Mouse (Mus musculus): ENCODE measurements around the gene Rfx8. TPM values are rescaled to one million over a fixed set of nuclear protein-coding genes. Genes with fewer than 3 reads are reported as not detected.

Gene Rfx8
- polyA plus RNA-seq, 1 experiment from 2014 or later: 0.20 TPM

DNA sequence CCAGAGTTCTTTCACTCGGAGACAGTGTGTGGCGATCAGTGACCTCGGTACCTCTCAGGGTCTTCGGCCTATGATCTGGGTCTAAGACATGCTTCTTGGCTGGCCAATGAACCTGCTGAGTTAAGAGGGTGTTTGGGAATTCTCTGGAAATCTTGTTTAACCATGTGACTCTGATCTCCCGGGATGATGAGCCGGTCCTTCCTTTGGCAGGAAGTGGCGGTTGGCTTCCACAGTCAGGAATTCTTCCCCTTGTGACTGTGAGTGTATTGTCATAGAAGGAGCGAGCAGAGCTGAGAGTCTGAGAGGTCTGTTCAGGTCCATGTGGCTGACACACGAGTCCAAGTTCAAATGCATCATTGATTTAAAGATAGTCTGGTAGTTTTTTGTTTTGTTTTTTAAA, 37.4 kb upstream of the Rfx8 start:
- WGBS: 79% methylated on average over 9 of the region's 9 CpGs
- no peak for ATAC-seq
- Histone ChIP-seq H3K27me3 (replicated peaks; ENCODE audit: control insufficient read depth, insufficient read depth, low read length) (no peaks in the 10 kb centered on the region), H3K27ac (ENCODE audit: low read length) (no peak overlapping the region), H3K9ac (replicated peaks; ENCODE audit: low read depth, low read length) (no peak overlapping the region), H3K36me3 (ENCODE audit: control insufficient read depth, insufficient read depth) (no peaks in the 10 kb centered on the region), H3K4me3 (replicated peaks; ENCODE audit: low read length) (no peak overlapping the region), H3K9me3 (ENCODE audit: control insufficient read depth, low read length) (no peaks in the 10 kb centered on the region), H3K4me1 (replicated peaks; ENCODE audit: control insufficient read depth, insufficient read depth, low read length) (peaks cover 14% of the 10 kb centered on the region), H3K4me2 (ENCODE audit: low read length) (no peak overlapping the region)

DNA sequence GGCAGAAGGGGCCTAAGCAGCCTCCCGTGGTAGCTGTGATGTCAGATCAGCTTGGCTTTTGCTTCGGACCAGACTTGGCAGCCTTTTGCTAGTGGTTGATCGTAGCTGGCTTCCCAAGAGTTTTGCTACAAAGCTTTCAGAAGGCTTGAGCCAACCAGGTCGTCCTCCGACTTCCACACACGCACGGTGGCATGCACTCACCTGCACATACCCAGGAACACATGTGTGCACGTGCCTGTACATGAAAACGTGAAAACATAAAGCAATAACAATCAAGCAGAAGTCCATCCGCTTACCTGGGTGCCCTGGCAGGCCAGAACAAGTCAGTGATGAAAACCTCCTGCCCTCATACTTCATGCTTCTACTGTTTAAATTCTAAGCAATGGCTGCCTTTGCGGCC, 36.2 kb upstream of the Rfx8 start:
- Histone ChIP-seq H3K4me1 (replicated peaks; ENCODE audit: control insufficient read depth, insufficient read depth, low read length) (peaks cover 9% of the 10 kb centered on the region), H3K4me3 (replicated peaks; ENCODE audit: low read length) (no peak overlapping the region), H3K9me3 (ENCODE audit: control insufficient read depth, low read length) (no peaks in the 10 kb centered on the region), H3K4me2 (ENCODE audit: low read length) (no peak overlapping the region), H3K36me3 (ENCODE audit: control insufficient read depth, insufficient read depth) (no peaks in the 10 kb centered on the region), H3K9ac (replicated peaks; ENCODE audit: low read depth, low read length) (no peak overlapping the region), H3K27ac (ENCODE audit: low read length) (no peak overlapping the region), H3K27me3 (replicated peaks; ENCODE audit: control insufficient read depth, insufficient read depth, low read length) (no peaks in the 10 kb centered on the region)
- ATAC-seq: no peak
- 81% methylated on average over 11 of the region's 11 CpGs for WGBS

DNA sequence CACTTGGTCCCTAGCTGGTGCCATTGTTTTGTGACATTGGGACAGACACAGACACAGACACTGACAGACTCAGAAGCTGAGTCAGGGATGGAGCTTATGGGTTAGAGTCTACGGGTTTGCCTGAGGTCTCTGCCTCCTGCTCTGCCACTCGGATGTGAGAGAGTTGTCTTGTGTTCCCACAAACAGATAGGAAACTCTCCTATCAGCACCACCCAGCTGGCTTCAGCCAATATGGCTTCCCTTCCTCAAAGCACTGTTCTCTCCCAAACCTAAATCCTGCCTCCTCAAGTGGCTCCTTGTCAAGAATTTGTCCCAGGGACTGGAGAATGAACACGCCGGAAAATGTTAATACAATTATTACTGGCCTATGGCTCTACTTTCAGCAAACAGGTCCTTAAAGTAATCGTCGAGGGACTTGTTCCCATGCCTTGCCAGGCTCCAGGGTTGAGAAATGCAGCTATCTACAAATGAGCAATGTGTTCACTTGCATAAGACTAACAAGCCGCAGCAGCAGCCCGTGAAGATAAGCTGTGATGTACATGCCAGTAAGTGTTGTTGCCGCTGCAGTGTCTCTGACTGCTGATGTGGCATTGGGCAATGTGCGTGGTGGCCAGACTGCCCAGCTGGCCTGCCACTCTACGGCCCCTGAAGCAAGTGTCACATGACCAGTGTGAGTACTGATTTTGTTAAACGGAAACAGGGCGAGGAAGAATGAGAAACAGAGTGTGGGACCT, 33.6 kb upstream of the Rfx8 start:
- Histone ChIP-seq H3K4me2 (ENCODE audit: low read length) (no peak overlapping the region), H3K4me3 (replicated peaks; ENCODE audit: low read length) (no peak overlapping the region), H3K27me3 (replicated peaks; ENCODE audit: control insufficient read depth, insufficient read depth, low read length) (no peaks in the 10 kb centered on the region), H3K9me3 (ENCODE audit: control insufficient read depth, low read length) (no peaks in the 10 kb centered on the region), H3K9ac (replicated peaks; ENCODE audit: low read depth, low read length) (no peak overlapping the region), H3K36me3 (ENCODE audit: control insufficient read depth, insufficient read depth) (no peaks in the 10 kb centered on the region), H3K27ac (ENCODE audit: low read length) (no peak overlapping the region), H3K4me1 (replicated peaks; ENCODE audit: control insufficient read depth, insufficient read depth, low read length) (peaks cover 4% of the 10 kb centered on the region; the same call in 1 of the 2 replicates)
- 83% methylated on average over 13 of the region's 13 CpGs for WGBS
- no peak for ATAC-seq

DNA sequence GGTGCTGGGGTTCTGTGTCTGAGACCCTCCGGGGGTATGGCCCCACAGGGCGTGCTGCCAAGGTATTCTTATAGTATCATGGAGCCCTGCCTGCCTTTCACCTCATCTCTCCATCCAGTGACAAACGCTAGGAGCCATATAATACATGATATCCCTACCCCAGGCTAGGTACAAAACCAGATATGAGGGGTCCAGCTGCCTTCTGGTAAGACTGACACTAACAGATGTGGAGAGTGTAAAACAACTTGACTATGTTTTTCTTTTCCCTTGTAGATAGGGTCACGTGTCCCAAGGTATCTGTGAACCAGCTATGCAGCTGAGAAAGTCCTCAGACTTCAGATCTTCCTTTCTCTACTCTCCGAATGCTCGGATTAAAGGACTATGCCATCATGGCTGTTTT, 30.7 kb upstream of the Rfx8 start:
- whole genome bisulfite sequencing: 76% methylated on average over 6 of the region's 6 CpGs
- no peak overlapping the region for H3K9ac ChIP-seq (replicated peaks; ENCODE audit: low read depth, low read length)

DNA sequence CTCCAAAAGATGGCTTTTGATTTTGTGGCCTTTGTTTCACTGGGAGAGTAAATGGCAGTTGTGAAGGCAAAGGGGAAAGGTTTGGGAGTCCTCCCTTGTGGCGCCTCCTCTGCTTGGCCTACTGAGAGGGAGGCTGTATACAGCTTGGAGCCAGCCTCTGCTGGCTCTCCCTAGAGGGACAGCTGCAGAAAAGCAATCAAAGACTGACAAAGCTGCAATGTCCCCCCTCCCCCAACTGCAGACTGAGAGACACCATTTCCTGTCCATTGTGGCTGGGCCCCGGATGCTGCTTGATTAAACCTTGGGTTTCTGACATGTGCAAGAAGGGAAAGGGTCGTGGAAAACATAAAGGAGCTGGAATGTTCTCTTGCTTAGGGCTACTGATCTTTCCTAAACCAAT, 28.9 kb upstream of the Rfx8 start:
- H3K27me3 ChIP-seq (replicated peaks; ENCODE audit: control insufficient read depth, insufficient read depth, low read length): no peaks in the 10 kb centered on the region
- H3K4me2 ChIP-seq (ENCODE audit: low read length): no peak overlapping the region
- H3K9me3 ChIP-seq (ENCODE audit: control insufficient read depth, low read length): no peaks in the 10 kb centered on the region
- ATAC-seq: peak; percentile 69; the same call in 1 of the 2 replicates
- H3K27ac ChIP-seq (ENCODE audit: low read length): no peak overlapping the region
- 25% methylated on average over 3 of the region's 3 CpGs for WGBS
- no peak overlapping the region for H3K9ac ChIP-seq (replicated peaks; ENCODE audit: low read depth, low read length)
- H3K36me3 ChIP-seq (ENCODE audit: control insufficient read depth, insufficient read depth): no peaks in the 10 kb centered on the region
- H3K4me3 ChIP-seq (replicated peaks; ENCODE audit: low read length): no peak overlapping the region
- H3K4me1 ChIP-seq (replicated peaks; ENCODE audit: control insufficient read depth, insufficient read depth, low read length): peaks cover 11% of the 10 kb centered on the region

More for the DNA sequence above, 30.7 kb upstream of the Rfx8 start:
- Histone ChIP-seq H3K4me1 (replicated peaks; ENCODE audit: control insufficient read depth, insufficient read depth, low read length) (peaks cover 8% of the 10 kb centered on the region), H3K27ac (ENCODE audit: low read length) (no peak overlapping the region), H3K36me3 (ENCODE audit: control insufficient read depth, insufficient read depth) (no peaks in the 10 kb centered on the region), H3K9me3 (ENCODE audit: control insufficient read depth, low read length) (no peaks in the 10 kb centered on the region), H3K4me3 (replicated peaks; ENCODE audit: low read length) (no peak overlapping the region), H3K27me3 (replicated peaks; ENCODE audit: control insufficient read depth, insufficient read depth, low read length) (no peaks in the 10 kb centered on the region), H3K4me2 (ENCODE audit: low read length) (no peak overlapping the region)
- ATAC-seq: no peak

DNA sequence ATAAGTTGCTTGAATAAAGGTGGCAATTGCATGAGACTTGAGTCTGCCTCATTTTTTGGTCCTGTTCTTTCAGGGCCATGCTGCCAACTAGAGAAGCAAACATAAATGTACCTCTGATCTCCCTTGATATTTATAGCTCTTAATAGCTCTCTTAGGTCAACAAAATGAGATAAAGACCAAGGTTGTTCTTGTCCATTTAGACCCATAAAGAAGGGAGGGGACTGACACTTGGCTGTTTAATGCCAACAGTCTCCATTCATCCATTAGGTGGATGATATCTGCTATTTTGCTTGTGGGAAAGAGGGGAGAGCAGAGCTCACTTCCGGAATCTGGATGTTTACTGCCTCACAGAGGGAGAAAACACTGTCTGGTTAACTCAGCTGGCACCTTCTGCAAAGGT, 28.4 kb upstream of the Rfx8 start:
- Histone ChIP-seq H3K4me3 (replicated peaks; ENCODE audit: low read length) (no peak overlapping the region), H3K27ac (ENCODE audit: low read length) (no peak overlapping the region), H3K36me3 (ENCODE audit: control insufficient read depth, insufficient read depth) (no peaks in the 10 kb centered on the region), H3K27me3 (replicated peaks; ENCODE audit: control insufficient read depth, insufficient read depth, low read length) (no peaks in the 10 kb centered on the region), H3K9ac (replicated peaks; ENCODE audit: low read depth, low read length) (no peak overlapping the region), H3K4me1 (replicated peaks; ENCODE audit: control insufficient read depth, insufficient read depth, low read length) (peaks cover 11% of the 10 kb centered on the region), H3K4me2 (ENCODE audit: low read length) (no peak overlapping the region), H3K9me3 (ENCODE audit: control insufficient read depth, low read length) (no peaks in the 10 kb centered on the region)
- 71% methylated on average over 1 of the region's 1 CpGs for WGBS
- ATAC-seq: no peak

DNA sequence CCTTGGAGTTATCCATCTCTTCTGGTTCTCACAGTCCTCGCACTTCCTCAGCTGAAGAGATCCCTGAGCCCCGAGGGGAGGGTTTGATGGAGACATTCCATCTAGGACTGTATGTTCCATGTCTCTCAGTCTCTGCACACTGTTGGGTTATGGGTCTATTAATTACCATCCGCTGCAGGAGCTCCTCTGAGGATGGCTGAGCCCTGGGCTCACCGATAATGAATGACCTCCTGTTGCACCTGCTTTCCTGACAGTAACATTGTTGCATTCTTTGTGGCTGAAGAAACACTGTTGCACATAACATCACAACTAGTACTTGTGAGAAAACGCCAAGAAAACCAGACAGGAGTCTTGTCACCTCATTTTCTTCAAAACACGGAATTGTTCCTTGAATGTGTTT, 27.9 kb upstream of the Rfx8 start:
- 84% methylated on average over 6 of the region's 6 CpGs for WGBS
- H3K27me3 ChIP-seq (replicated peaks; ENCODE audit: control insufficient read depth, insufficient read depth, low read length): no peaks in the 10 kb centered on the region
- H3K9me3 ChIP-seq (ENCODE audit: control insufficient read depth, low read length): no peaks in the 10 kb centered on the region
- H3K27ac ChIP-seq (ENCODE audit: low read length): no peak overlapping the region
- no peaks in the 10 kb centered on the region for H3K36me3 ChIP-seq (ENCODE audit: control insufficient read depth, insufficient read depth)
- H3K9ac ChIP-seq (replicated peaks; ENCODE audit: low read depth, low read length): no peak overlapping the region
- no peak overlapping the region for H3K4me3 ChIP-seq (replicated peaks; ENCODE audit: low read length)
- peaks cover 11% of the 10 kb centered on the region for H3K4me1 ChIP-seq (replicated peaks; ENCODE audit: control insufficient read depth, insufficient read depth, low read length)
- ATAC-seq: no peak
- H3K4me2 ChIP-seq (ENCODE audit: low read length): no peak overlapping the region

DNA sequence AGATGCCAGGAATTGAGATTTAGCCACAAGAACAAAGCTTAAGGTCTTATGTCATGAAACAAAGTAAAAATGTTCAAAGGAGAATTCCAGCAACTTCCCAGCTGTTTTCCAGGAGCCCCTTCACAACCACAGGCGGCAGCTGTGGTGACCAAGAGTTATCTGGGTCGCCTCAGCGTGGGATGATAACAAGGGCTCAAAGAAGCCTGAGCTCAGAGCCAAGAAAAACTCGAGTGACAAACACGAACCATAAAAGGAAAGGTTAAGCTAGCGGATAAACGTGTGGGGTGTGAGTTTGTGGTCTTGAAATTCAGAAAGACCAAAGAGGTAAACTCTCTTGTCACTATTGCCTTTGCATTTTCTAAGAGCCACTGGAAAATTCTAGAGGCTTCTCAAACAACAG, 25.7 kb upstream of the Rfx8 start:
- Histone ChIP-seq H3K36me3 (ENCODE audit: control insufficient read depth, insufficient read depth) (no peaks in the 10 kb centered on the region), H3K27me3 (replicated peaks; ENCODE audit: control insufficient read depth, insufficient read depth, low read length) (no peaks in the 10 kb centered on the region)

DNA sequence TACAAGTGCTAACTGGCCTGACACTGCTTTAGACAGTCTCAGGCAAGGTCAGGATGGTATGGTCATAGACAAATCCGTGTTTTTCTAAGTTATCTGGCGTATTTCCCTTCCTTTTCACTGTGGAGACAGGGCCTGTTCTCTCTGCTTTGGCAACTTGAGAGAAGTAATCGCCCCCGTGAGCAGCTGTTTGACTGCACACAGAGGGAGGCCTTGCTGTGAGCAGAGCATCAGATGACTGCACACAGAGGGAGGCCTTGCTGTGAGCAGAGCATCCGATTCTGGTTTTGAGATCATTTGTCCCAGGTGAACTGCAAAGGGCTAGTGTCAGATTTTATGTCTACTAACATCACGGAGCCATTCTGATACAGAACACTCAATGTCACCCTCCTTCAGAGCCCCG, 20.2 kb upstream of the Rfx8 start:
- no peak overlapping the region for H3K27ac ChIP-seq (ENCODE audit: low read length)
- WGBS: 48% methylated on average over 7 of the region's 7 CpGs
- no peaks in the 10 kb centered on the region for H3K27me3 ChIP-seq (replicated peaks; ENCODE audit: control insufficient read depth, insufficient read depth, low read length)
- H3K9ac ChIP-seq (replicated peaks; ENCODE audit: low read depth, low read length): no peak overlapping the region
- no peaks in the 10 kb centered on the region for H3K36me3 ChIP-seq (ENCODE audit: control insufficient read depth, insufficient read depth)
- H3K9me3 ChIP-seq (ENCODE audit: control insufficient read depth, low read length): no peaks in the 10 kb centered on the region
- ATAC-seq: no peak
- no peak overlapping the region for H3K4me3 ChIP-seq (replicated peaks; ENCODE audit: low read length)
- H3K4me2 ChIP-seq (ENCODE audit: low read length): no peak overlapping the region
- no peaks in the 10 kb centered on the region for H3K4me1 ChIP-seq (replicated peaks; ENCODE audit: control insufficient read depth, insufficient read depth, low read length)

More for the DNA sequence above, 25.7 kb upstream of the Rfx8 start:
- Histone ChIP-seq H3K4me3 (replicated peaks; ENCODE audit: low read length) (no peak overlapping the region), H3K9me3 (ENCODE audit: control insufficient read depth, low read length) (no peaks in the 10 kb centered on the region), H3K9ac (replicated peaks; ENCODE audit: low read depth, low read length) (no peak overlapping the region), H3K27ac (ENCODE audit: low read length) (no peak overlapping the region), H3K4me1 (replicated peaks; ENCODE audit: control insufficient read depth, insufficient read depth, low read length) (peaks cover 11% of the 10 kb centered on the region), H3K4me2 (ENCODE audit: low read length) (no peak overlapping the region)
- ATAC-seq: no peak
- WGBS: 14% methylated on average over 7 of the region's 7 CpGs

DNA sequence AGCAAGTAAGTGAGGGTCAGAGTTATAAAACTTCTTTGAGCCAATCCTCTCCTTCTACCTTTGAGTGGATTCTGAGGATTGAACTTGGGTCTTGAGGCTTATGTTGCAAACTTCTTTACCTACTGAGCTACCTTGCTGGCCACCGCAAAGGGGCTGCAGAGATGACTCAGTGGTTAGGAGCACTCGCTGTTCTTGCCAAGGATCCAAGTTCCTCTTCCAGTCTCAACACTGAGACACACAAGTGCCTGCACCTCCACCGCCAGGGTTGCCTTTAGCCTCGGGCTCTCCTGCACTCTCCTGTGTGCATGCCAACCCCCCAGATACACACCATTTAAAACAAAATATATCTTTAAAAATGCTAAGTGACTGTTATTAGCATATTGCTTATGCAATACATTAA, 19.2 kb upstream of the Rfx8 start:
- H3K27me3 ChIP-seq (replicated peaks; ENCODE audit: control insufficient read depth, insufficient read depth, low read length): no peaks in the 10 kb centered on the region
- H3K4me3 ChIP-seq (replicated peaks; ENCODE audit: low read length): no peak overlapping the region
- no peaks in the 10 kb centered on the region for H3K4me1 ChIP-seq (replicated peaks; ENCODE audit: control insufficient read depth, insufficient read depth, low read length)
- no peak overlapping the region for H3K9ac ChIP-seq (replicated peaks; ENCODE audit: low read depth, low read length)
- 77% methylated on average over 4 of the region's 4 CpGs for WGBS
- ATAC-seq: no peak
- H3K9me3 ChIP-seq (ENCODE audit: control insufficient read depth, low read length): no peaks in the 10 kb centered on the region
- H3K27ac ChIP-seq (ENCODE audit: low read length): no peak overlapping the region
- H3K4me2 ChIP-seq (ENCODE audit: low read length): no peak overlapping the region
- H3K36me3 ChIP-seq (ENCODE audit: control insufficient read depth, insufficient read depth): no peaks in the 10 kb centered on the region

All from forebrain, embryonic 16.5 days (tissue).